Mouse (Mus musculus) forebrain, embryonic 15.5 days (tissue): ENCODE results near the gene Ky. TPM values are rescaled to one million over a fixed set of nuclear protein-coding genes. Genes with fewer than 3 reads are reported as not detected.

Source experiments
- ATAC-seq: fragments of 200-750 bp; cut with Nextera tagmentation; replicated peaks from 2 replicates; pipeline ENCODE4 v1.8.0; 2017; ENCODE audit warnings: mild to moderate bottlenecking, moderate TSS enrichment, moderate library complexity
- H3K27ac ChIP-seq: fragments of 300-500 bp; sonication (generic); replicated peaks from 2 replicates; pipeline ENCODE4 v1.5.1; 2015; ENCODE audit warnings: mild to moderate bottlenecking, inconsistent platforms
- H3K27me3 ChIP-seq: fragments of 300-500 bp; sonication (generic); 2 replicates; pipeline ENCODE4 v1.6.1; 2015; ENCODE audit warnings: inconsistent platforms
- H3K36me3 ChIP-seq: fragments of 300-500 bp; sonication (generic); 2 replicates; pipeline ENCODE4 v1.6.1; 2015; ENCODE audit warnings: mild to moderate bottlenecking, inconsistent platforms
- H3K4me1 ChIP-seq: fragments of 300-500 bp; sonication (generic); 2 replicates; pipeline ENCODE4 v1.6.1; 2015; ENCODE audit warnings: inconsistent platforms
- H3K4me2 ChIP-seq: fragments of 300-500 bp; sonication (generic); replicated peaks from 2 replicates; pipeline ENCODE4 v1.6.1; 2015; ENCODE audit warnings: mild to moderate bottlenecking, inconsistent platforms
- H3K4me3 ChIP-seq: fragments of 300-500 bp; sonication (generic); 2 replicates; pipeline ENCODE4 v1.5.1; 2015; ENCODE audit warnings: mild to moderate bottlenecking, inconsistent platforms
- H3K9ac ChIP-seq: fragments of 300-500 bp; sonication (generic); replicated peaks from 2 replicates; pipeline ENCODE4 v1.6.1; 2015; ENCODE audit warnings: mild to moderate bottlenecking, inconsistent platforms
- H3K9me3 ChIP-seq: fragments of 300-500 bp; sonication (generic); 2 replicates; pipeline ENCODE4 v1.6.1; 2016; ENCODE audit warnings: inconsistent platforms
- WGBS: fragments of 180-500 bp; shearing (Covaris S2); methylation state at CpG from one replicate; pipeline ENCODE4 v1.1.7; 2015; ENCODE audit warnings: mixed read lengths; 5-methylcytosine and 5-hydroxymethylcytosine counted together
- polyA plus RNA-seq: library from polyadenylated mRNA; unstranded; fragments of >200 nt; fragmentation: Nextera tagmentation; extraction: Ambion mirVana; gene quantifications from 2 replicates; pipeline ENCODE4 v1.2.1, GENCODE M21; 2015

The Ky gene
- polyA plus RNA-seq, 1 experiment from 2014 or later = 0.20 TPM

- Histone ChIP-seq H3K4me1 (peaks cover 39% of the 10 kb centered on the region), H3K4me2 (peak overlapping the region; percentile 69; the same call in 1 of the 2 replicates), H3K9me3 (no peaks in the 10 kb centered on the region), H3K4me3 (no peak overlapping the region), H3K9ac (peak overlapping the region; percentile 63; the same call in 1 of the 2 replicates), H3K27ac (peak overlapping the region; percentile 98), H3K27me3 (peaks cover 9% of the 10 kb centered on the region), H3K36me3 (no peaks in the 10 kb centered on the region)
- ATAC-seq = no peak; the same call in 1 of the 2 replicates
- 30% methylated on average over 2 of the region's 2 CpGs for WGBS
Measured at GRCm38 (mm10) chr9:102543761-102544115, 38.2 kb downstream of the Ky start.

- no peaks in the 10 kb centered on the region for H3K9me3 ChIP-seq
- peaks cover 39% of the 10 kb centered on the region for H3K4me1 ChIP-seq
- WGBS = 3% methylated on average over 11 of the region's 11 CpGs
- no peaks in the 10 kb centered on the region for H3K36me3 ChIP-seq
- peak; percentile 81 for ATAC-seq
- H3K27ac ChIP-seq = peak overlapping the region; percentile 98
- peak overlapping the region; percentile 69 for H3K4me2 ChIP-seq
- H3K9ac ChIP-seq = peak overlapping the region; percentile 63
- H3K4me3 ChIP-seq = peak overlapping the region; percentile 41
- peaks cover 9% of the 10 kb centered on the region for H3K27me3 ChIP-seq
Measured at GRCm38 (mm10) chr9:102544116-102544772, 38.7 kb downstream of the Ky start.

GRCm38 (mm10) chr9:102544773-102545366, 39.3 kb downstream of the Ky start:
- under 1% methylated on average over 26 of the region's 26 CpGs for WGBS
- peak overlapping the region; percentile 41 for H3K4me3 ChIP-seq
- ATAC-seq = peak; percentile 66
- peaks cover 9% of the 10 kb centered on the region for H3K27me3 ChIP-seq
- peak overlapping the region; percentile 98 for H3K27ac ChIP-seq
- H3K9ac ChIP-seq = peak overlapping the region; percentile 63
- H3K36me3 ChIP-seq = no peaks in the 10 kb centered on the region
- no peaks in the 10 kb centered on the region for H3K9me3 ChIP-seq
- peaks cover 39% of the 10 kb centered on the region for H3K4me1 ChIP-seq
- H3K4me2 ChIP-seq = peak overlapping the region; percentile 69

GRCm38 (mm10) chr9:102545406-102546255, 40.1 kb downstream of the Ky start:
- 1% methylated on average over 22 of the region's 22 CpGs for WGBS
- Histone ChIP-seq H3K4me1 (peaks cover 39% of the 10 kb centered on the region), H3K4me2 (peak overlapping the region; percentile 69), H3K36me3 (no peaks in the 10 kb centered on the region), H3K9me3 (no peaks in the 10 kb centered on the region), H3K9ac (peak overlapping the region; percentile 30; the same call in 1 of the 2 replicates), H3K27me3 (peaks cover 12% of the 10 kb centered on the region), H3K27ac (peak overlapping the region; percentile 98), H3K4me3 (peak overlapping the region; percentile 41)
- peak; percentile 74 for ATAC-seq

GRCm38 (mm10) chr9:102546256-102547027, 40.9 kb downstream of the Ky start:
- peaks cover 12% of the 10 kb centered on the region for H3K27me3 ChIP-seq
- H3K4me2 ChIP-seq = peak overlapping the region; percentile 69
- 19% methylated on average over 20 of the region's 20 CpGs for WGBS
- H3K27ac ChIP-seq = peak overlapping the region; percentile 98
- no peaks in the 10 kb centered on the region for H3K36me3 ChIP-seq
- H3K4me1 ChIP-seq = peaks cover 39% of the 10 kb centered on the region
- H3K9ac ChIP-seq = 0 out of 2 replicates have a peak overlapping the region, but pooled peaks have one; percentile 1
- H3K4me3 ChIP-seq = peak overlapping the region; percentile 41; the same call in 1 of the 2 replicates
- ATAC-seq = no peak
- H3K9me3 ChIP-seq = no peaks in the 10 kb centered on the region

GRCm38 (mm10) chr9:102547028-102547354, 41.4 kb downstream of the Ky start:
- no peak for ATAC-seq
- Histone ChIP-seq H3K36me3 (no peaks in the 10 kb centered on the region), H3K4me1 (peaks cover 39% of the 10 kb centered on the region), H3K9me3 (no peaks in the 10 kb centered on the region), H3K9ac (no peak overlapping the region), H3K27ac (no peak overlapping the region; the same call in 1 of the 2 replicates), H3K4me3 (no peak overlapping the region), H3K27me3 (peaks cover 12% of the 10 kb centered on the region), H3K4me2 (no peak overlapping the region)
- WGBS = 20% methylated on average over 7 of the region's 7 CpGs

GRCm38 (mm10) chr9:102549211-102549610, 43.7 kb downstream of the Ky start:
- peaks cover 30% of the 10 kb centered on the region for H3K4me1 ChIP-seq
- H3K9ac ChIP-seq = no peak overlapping the region
- no peaks in the 10 kb centered on the region for H3K36me3 ChIP-seq
- no peak for ATAC-seq
- H3K9me3 ChIP-seq = no peaks in the 10 kb centered on the region
- H3K4me2 ChIP-seq = no peak overlapping the region
- peaks cover 12% of the 10 kb centered on the region for H3K27me3 ChIP-seq
- WGBS = 78% methylated on average over 8 of the region's 8 CpGs
- H3K4me3 ChIP-seq = no peak overlapping the region
- no peak overlapping the region for H3K27ac ChIP-seq

- no peak for ATAC-seq
- H3K9me3 ChIP-seq = no peaks in the 10 kb centered on the region
- 83% methylated on average over 10 of the region's 10 CpGs for WGBS
- H3K27ac ChIP-seq = no peak overlapping the region
- H3K36me3 ChIP-seq = no peaks in the 10 kb centered on the region
- no peak overlapping the region for H3K4me3 ChIP-seq
- peaks cover 12% of the 10 kb centered on the region for H3K27me3 ChIP-seq
- no peak overlapping the region for H3K4me2 ChIP-seq
- H3K4me1 ChIP-seq = peaks cover 7% of the 10 kb centered on the region
- no peak overlapping the region for H3K9ac ChIP-seq
Measured at GRCm38 (mm10) chr9:102551771-102552170, 46.2 kb downstream of the Ky start.

GRCm38 (mm10) chr9:102553781-102554180, 48.2 kb downstream of the Ky start:
- 89% methylated on average over 3 of the region's 3 CpGs for WGBS
- Histone ChIP-seq H3K36me3 (no peaks in the 10 kb centered on the region), H3K4me1 (no peaks in the 10 kb centered on the region), H3K4me2 (no peak overlapping the region), H3K4me3 (no peak overlapping the region), H3K9me3 (no peaks in the 10 kb centered on the region), H3K27ac (no peak overlapping the region), H3K9ac (no peak overlapping the region), H3K27me3 (peaks cover 3% of the 10 kb centered on the region; the same call in 1 of the 2 replicates)
- ATAC-seq = no peak

GRCm38 (mm10) chr9:102558463-102558862, 52.9 kb downstream of the Ky start:
- H3K4me3 ChIP-seq = no peak overlapping the region
- no peak overlapping the region for H3K27ac ChIP-seq
- H3K4me1 ChIP-seq = no peaks in the 10 kb centered on the region
- WGBS = 94% methylated on average over 3 of the region's 3 CpGs
- no peaks in the 10 kb centered on the region for H3K27me3 ChIP-seq
- no peak overlapping the region for H3K9ac ChIP-seq
- no peak for ATAC-seq
- no peak overlapping the region for H3K4me2 ChIP-seq
- H3K36me3 ChIP-seq = no peaks in the 10 kb centered on the region
- no peaks in the 10 kb centered on the region for H3K9me3 ChIP-seq

- Histone ChIP-seq H3K9me3 (no peaks in the 10 kb centered on the region), H3K36me3 (no peaks in the 10 kb centered on the region), H3K4me1 (no peaks in the 10 kb centered on the region), H3K4me2 (no peak overlapping the region), H3K27me3 (no peaks in the 10 kb centered on the region), H3K27ac (no peak overlapping the region), H3K9ac (no peak overlapping the region), H3K4me3 (no peak overlapping the region)
- ATAC-seq = no peak
- WGBS = 79% methylated on average over 5 of the region's 5 CpGs
Measured at GRCm38 (mm10) chr9:102572888-102573287, 67.3 kb downstream of the Ky start.
